Mouse (Mus musculus): Measurements from ENCODE around the gene Kif26a.

The Kif26a gene

GRCm38 (mm10) chr12:112163981-112164839 lies 18.2 kb downstream of the Kif26a start:
- no peak for DNase-seq (ENCODE audit: low read depth, low spot score)

DNA sequence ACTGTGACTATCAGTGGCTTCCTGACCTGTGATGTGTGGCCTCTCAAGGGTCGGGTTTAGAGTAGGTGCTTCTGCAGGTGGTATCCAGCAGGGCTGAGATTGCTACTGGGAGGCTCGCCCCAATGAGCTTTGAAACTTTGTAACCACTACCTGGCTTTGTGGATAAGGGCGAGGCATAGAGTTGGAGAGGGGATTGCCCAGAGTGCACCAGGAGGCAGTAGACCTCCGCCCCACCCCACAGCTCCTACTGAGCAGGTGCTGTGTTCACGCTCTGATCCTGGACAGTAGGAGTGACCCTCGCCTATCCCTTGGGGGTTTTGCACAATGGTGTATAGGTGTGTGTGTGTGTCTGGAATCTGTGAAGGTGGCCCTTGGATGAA lies 18.8 kb downstream of the Kif26a start:
- DNase-seq (ENCODE audit: low read depth, low spot score) = no peak

GRCm38 (mm10) chr12:112169240-112169639 lies 23.2 kb downstream of the Kif26a start:
- no peak for DNase-seq (ENCODE audit: low read depth, low spot score)

- no peak for DNase-seq (ENCODE audit: low read depth, low spot score)
Observed at GRCm38 (mm10) chr12:112170671-112171574, 24.9 kb downstream of the Kif26a start.

GRCm38 (mm10) chr12:112171657-112172056 lies 25.6 kb downstream of the Kif26a start:
- DNase-seq (ENCODE audit: low read depth, low spot score) = no peak

DNA sequence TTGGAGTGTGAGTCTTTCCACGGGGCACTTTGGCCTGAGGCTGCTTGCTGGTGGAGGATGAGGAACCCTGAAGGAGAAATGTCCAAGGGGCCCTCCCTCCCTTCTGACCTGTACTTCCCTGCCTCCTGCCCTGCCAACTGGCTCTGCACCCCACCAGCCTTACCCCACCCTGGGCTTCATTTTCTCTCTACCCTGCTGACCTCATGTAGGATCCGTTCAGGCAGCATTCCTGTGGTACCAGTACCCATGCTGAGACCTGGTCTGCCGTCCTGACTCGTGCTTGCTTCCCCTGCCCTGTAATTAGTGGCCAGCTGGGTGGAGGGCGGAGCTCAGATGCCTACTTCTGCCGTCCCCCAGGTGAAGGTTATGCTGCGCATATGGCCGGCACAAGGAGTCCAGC lies 26.2 kb downstream of the Kif26a start:
- DNase-seq (ENCODE audit: low read depth, low spot score) = no peak

DNA sequence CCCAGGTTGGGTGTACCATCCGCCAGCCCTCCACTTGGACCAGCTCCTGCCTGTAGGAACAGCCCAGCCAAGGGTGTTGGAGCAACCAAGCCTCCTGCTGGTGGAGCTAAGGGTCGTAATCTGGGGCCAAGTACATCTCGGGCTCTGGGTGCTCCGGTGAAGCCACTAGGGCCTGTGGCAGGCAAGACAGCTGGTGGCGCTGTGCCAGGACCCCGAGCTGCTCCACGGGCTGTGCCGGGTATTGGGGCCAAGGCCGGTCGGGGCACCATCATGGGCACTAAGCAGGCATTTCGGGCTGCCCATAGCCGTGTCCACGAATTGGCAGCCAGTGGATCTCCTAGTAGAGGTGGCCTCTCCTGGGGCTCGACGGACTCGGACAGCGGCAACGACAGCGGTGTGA lies 31.7 kb downstream of the Kif26a start:
- no peak for DNase-seq (ENCODE audit: low read depth, low spot score)

- DNase-seq (ENCODE audit: low read depth, low spot score) = no peak
Observed at GRCm38 (mm10) chr12:112179687-112180086, 33.7 kb downstream of the Kif26a start.

- no peak for DNase-seq (ENCODE audit: low read depth, low spot score)
Observed at GRCm38 (mm10) chr12:112181921-112182608, 36.1 kb downstream of the Kif26a start.

DNA sequence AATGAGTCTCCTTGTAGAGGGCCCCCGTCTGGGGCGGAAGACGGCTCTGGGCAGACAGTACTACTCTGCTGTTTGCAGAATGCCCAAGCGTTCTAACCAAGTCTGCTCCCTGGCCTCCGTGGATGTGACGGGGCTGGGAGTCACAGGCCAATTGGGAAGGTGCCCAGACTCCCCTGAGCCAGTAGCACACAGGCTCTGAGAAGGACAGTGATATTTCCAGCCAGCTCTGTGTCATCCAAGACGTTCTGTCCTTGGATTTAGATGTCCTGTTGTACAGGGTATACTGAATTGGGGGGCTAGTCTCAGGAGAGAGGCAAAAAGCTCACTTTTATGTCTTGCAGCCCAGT lies 36.6 kb downstream of the Kif26a start:
- DNase-seq (ENCODE audit: low read depth, low spot score) = no peak

DNA sequence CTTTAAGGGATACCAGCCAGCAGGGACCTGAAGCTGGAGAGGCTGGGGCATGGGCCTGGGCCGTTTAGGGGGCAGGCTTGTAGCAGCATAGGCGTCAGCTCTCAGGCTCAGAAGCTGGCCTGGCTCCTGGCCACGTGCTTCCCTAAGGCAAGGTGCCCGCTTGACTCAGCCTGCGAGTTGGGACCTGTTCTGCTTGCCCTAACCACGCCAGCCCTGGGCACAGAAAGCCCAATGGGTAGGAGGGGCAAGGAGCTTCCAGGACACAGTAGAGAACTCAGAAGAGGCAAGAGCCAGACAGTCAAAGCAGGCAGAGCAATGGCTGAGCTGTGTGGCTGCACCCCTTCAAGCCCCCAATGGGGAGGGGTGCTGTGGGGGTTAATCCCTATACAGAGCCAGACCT lies 37.7 kb downstream of the Kif26a start:
- no peak for DNase-seq (ENCODE audit: low read depth, low spot score)

GRCm38 (mm10) chr12:112184390-112184789 lies 38.4 kb downstream of the Kif26a start:
- DNase-seq (ENCODE audit: low read depth, low spot score) = no peak

DNA sequence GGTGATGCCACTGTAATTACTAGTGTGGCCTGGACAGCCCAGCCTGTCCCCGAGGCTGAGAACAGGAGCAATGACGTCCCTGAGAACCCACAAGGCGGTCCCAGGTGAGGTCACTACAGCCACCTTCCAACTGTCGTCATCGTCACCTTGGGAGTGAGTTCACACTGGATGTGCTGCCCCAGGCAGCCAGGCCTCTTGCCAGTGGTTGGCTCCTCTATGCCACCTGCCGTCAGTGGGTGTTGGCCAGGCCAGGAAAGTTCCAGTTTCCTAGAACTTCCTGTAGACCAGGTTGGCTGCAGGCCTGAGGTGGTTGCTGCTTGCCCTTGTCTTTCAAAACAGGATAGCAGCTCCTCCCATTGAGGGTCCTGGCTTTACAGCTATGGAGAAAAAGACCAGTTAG lies 40.9 kb downstream of the Kif26a start:
- DNase-seq (ENCODE audit: low read depth, low spot score) = no peak

DNA sequence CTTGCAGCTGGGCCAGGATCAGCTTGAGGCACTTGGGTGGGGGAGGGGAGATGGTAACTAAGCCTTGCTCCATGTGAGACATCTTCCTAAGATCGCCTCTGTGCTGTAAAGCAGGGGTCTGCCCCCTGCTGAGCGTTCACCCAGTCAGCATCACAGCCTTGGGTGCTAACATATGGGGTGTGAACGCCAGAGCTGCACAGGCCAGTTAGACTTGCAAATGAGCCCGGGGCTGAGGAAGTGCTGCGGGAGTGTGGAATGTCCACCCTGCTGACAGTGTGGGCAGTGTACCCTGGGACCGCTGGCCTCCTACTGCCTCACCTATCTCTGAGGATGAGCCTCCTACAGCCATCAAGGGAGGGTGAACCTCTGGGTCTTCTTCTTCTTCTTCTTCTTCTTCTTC lies 45.7 kb downstream of the Kif26a start:
- no peak for DNase-seq (ENCODE audit: low read depth, low spot score)

GRCm38 (mm10) chr12:112195019-112195418 lies 49.0 kb downstream of the Kif26a start:
- no peak for DNase-seq (ENCODE audit: low read depth, low spot score)

DNA sequence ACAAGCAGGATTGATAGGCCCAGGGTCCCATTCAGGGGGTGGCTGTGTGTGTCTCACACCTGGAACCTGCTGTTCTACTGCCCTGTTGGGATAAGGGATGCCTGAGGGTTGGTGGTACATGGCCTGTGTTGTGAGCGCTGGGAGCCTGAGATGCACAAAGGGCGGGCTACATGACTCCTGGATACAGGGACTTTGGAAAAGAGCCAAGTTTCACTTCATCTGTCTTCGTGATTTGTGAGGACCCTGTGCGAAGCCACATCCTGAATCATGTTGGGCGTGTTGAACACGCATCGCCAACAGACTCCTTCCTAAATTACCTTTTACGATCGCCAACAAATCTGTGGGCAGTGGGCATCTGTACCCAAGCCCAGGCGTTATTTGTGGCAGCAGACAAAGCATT lies 50.6 kb downstream of the Kif26a start:
- DNase-seq (ENCODE audit: low read depth, low spot score) = no peak

DNA sequence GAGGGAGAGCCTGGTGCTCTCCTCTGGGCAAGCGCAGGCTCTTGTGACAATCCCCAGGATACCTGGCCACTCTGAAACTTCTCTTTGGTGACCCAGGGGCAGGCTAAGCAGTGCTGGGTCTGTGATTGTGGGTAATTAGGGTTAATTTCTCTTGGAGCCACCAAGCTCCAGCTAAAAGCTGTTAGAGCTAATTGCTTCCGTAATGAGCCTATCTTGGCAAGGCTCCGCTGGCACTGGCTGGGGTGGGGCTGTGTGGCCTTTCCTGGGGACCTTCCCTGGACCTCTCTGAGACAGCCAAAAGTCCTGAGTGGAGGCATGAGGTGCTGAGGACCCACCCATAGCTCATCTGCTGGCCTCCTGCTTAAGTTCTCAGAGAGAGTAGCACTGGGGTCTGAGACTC lies 53.4 kb downstream of the Kif26a start:
- no peak for DNase-seq (ENCODE audit: low read depth, low spot score)

DNA sequence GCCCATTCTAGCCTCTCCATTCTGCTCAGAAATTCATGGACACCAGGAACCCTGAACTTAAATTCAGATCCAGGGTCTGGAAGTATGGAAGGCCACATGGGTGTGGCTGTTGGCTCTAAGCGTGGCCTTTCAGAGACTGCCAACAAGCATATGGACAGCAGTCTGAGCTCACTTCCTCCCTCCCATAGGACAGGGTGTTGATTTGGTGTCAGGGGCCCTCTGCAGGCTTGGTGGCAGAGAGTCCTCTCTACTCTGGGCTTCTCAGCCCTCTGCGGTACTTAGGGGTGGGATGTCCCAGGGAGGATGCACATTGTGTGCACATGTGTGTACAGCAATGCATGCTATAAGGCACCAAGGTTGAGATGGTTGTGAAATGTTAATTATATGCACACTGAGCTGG lies 54.0 kb downstream of the Kif26a start:
- DNase-seq (ENCODE audit: low read depth, low spot score) = no peak

GRCm38 (mm10) chr12:112207163-112207562 lies 61.2 kb downstream of the Kif26a start:
- DNase-seq (ENCODE audit: low read depth, low spot score) = no peak

DNA sequence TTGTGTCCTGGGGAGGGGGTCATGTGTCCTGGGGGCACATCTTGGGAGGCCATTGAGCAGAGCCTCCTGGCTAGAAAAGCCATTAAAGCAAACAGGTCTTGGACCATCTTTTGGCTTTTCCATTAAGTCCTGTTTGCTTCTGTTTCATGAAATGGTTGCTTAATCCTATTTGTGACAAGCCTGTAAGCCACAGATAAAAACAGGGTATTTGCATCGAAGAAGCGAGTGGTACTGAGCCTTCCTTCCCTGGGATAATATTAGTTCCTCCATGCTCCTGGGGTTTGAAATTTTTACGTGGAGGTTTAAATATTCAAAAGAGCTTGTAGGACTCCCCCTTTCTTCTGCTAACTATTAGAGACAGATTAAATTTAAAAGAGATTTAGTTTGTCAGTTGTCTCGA lies 61.7 kb downstream of the Kif26a start:
- no peak for DNase-seq (ENCODE audit: low read depth, low spot score)

GRCm38 (mm10) chr12:112210622-112211021 lies 64.6 kb downstream of the Kif26a start:
- no peak for DNase-seq (ENCODE audit: low read depth, low spot score)

GRCm38 (mm10) chr12:112214441-112214857 lies 68.4 kb downstream of the Kif26a start:
- no peak for DNase-seq (ENCODE audit: low read depth, low spot score)

Measured in c-Kit-negative CD71-positive TER-119-positive erythroid progenitor cells, embryonic 14.5 days (primary cell).